Mouse (Mus musculus) lung, adult 2 months (tissue): Measurements from ENCODE around the gene Zfp629.

Experiments
- CTCF ChIP-seq: fragments of 200-500 bp; IDR thresholded peaks from 2 replicates; pipeline ENCODE4 v1.5.1; 2011; ENCODE audit warnings: mild to moderate bottlenecking, low read length, control low read depth; ENCODE audit not compliant: insufficient read depth
- POLR2A ChIP-seq: fragments of 200-500 bp; IDR thresholded peaks from 2 replicates; pipeline ENCODE4 v1.6.1; 2011; ENCODE audit warnings: low read depth, mild to moderate bottlenecking, control low read depth, low read length, borderline replicate concordance; ENCODE audit errors: extremely low read depth

GRCm38 (mm10) chr7:127607150-127607549, 8.4 kb downstream of the Zfp629 start:
- TF ChIP-seq POLR2A (no peak), CTCF (no peak)
